Mouse (Mus musculus) heart, embryonic 11.5 days (tissue): ENCODE data around the gene Grpel1. TPM values are rescaled to one million over a fixed set of nuclear protein-coding genes. Genes with fewer than 3 reads are reported as not detected.

Experiments used
- ATAC-seq: fragments of 200-750 bp; cut with Nextera tagmentation; replicated peaks from 2 replicates; pipeline ENCODE4 v1.8.0; 2017; ENCODE audit warnings: moderate library complexity; ENCODE audit not compliant: insufficient number of reproducible peaks, low FRiP score, low TSS enrichment
- H3K27ac ChIP-seq: fragments of 300-500 bp; sonication (generic); 2 replicates; pipeline ENCODE4 v1.5.1; 2014; ENCODE audit warnings: mild to moderate bottlenecking, low read depth, low read length
- H3K27me3 ChIP-seq: fragments of 300-500 bp; sonication (generic); 2 replicates; pipeline ENCODE4 v1.6.1; 2014; ENCODE audit warnings: mild to moderate bottlenecking, low read length, mixed read lengths; ENCODE audit not compliant: control insufficient read depth, insufficient read depth
- H3K36me3 ChIP-seq: fragments of 300-500 bp; sonication (generic); 2 replicates; pipeline ENCODE4 v1.6.1; 2014; ENCODE audit warnings: mild to moderate bottlenecking, low read length, moderate library complexity, mixed read lengths; ENCODE audit not compliant: control insufficient read depth, insufficient read depth
- H3K4me1 ChIP-seq: fragments of 300-500 bp; sonication (generic); 2 replicates; pipeline ENCODE4 v1.6.1; 2014; ENCODE audit warnings: low read length; ENCODE audit not compliant: control insufficient read depth, insufficient read depth
- H3K4me2 ChIP-seq: fragments of 300-500 bp; sonication (generic); 2 replicates; pipeline ENCODE4 v1.6.1; 2014; ENCODE audit warnings: mild to moderate bottlenecking, moderate library complexity
- H3K4me3 ChIP-seq: fragments of 300-500 bp; sonication (generic); 2 replicates; pipeline ENCODE4 v1.5.1; 2014; ENCODE audit warnings: low read depth, low read length
- H3K9ac ChIP-seq: fragments of 300-500 bp; sonication (generic); 2 replicates; pipeline ENCODE4 v1.6.1; 2014; ENCODE audit warnings: mild to moderate bottlenecking, low read depth, low read length, moderate library complexity
- H3K9me3 ChIP-seq: fragments of 300-500 bp; sonication (generic); replicated peaks from 2 replicates; pipeline ENCODE4 v1.6.1; 2016; ENCODE audit warnings: low read length; ENCODE audit not compliant: control insufficient read depth
- WGBS: fragments of 180-500 bp; shearing (Covaris S2); extraction: QIAGEN DNeasy Blood & Tissue Kit; methylation state at CpG from one replicate; pipeline ENCODE4 v1.1.7; 2014; ENCODE audit not compliant: insufficient replicate concordance; 5-methylcytosine and 5-hydroxymethylcytosine counted together
- polyA plus RNA-seq: library from polyadenylated mRNA; unstranded; fragments of >200 nt; fragmentation: Nextera tagmentation; extraction: Ambion mirVana; gene quantifications from 2 replicates; pipeline ENCODE4 v1.2.1, GENCODE M21; 2014

The Grpel1 gene
- polyA plus RNA-seq, 1 experiment from 2014 or later: 63.8 TPM

GRCm38 (mm10) chr5:36434398-36434967, 30.3 kb upstream of the Grpel1 start:
- Histone ChIP-seq H3K9ac (no peak overlapping the region), H3K36me3 (no peaks in the 10 kb centered on the region), H3K27ac (no peak overlapping the region), H3K4me3 (no peak overlapping the region), H3K9me3 (no peaks in the 10 kb centered on the region), H3K4me2 (no peak overlapping the region), H3K27me3 (no peaks in the 10 kb centered on the region), H3K4me1 (no peaks in the 10 kb centered on the region)
- WGBS: 65% methylated on average over 9 of the region's 9 CpGs
- ATAC-seq: no peak

- Histone ChIP-seq H3K4me2 (no peak overlapping the region), H3K9ac (no peak overlapping the region), H3K4me1 (no peaks in the 10 kb centered on the region), H3K27me3 (no peaks in the 10 kb centered on the region), H3K27ac (no peak overlapping the region), H3K4me3 (no peak overlapping the region), H3K9me3 (no peaks in the 10 kb centered on the region), H3K36me3 (no peaks in the 10 kb centered on the region)
- WGBS: 60% methylated on average over 4 of the region's 4 CpGs
- no peak for ATAC-seq
These were observed 27.9 kb upstream of the Grpel1 start for GRCm38 (mm10) chr5:36436858-36437257.

GRCm38 (mm10) chr5:36440741-36441140, 24.1 kb upstream of the Grpel1 start:
- H3K9ac ChIP-seq: no peak overlapping the region
- ATAC-seq: no peak
- no peaks in the 10 kb centered on the region for H3K9me3 ChIP-seq
- 68% methylated on average over 3 of the region's 3 CpGs for WGBS
- H3K4me1 ChIP-seq: no peaks in the 10 kb centered on the region
- H3K36me3 ChIP-seq: no peaks in the 10 kb centered on the region
- no peak overlapping the region for H3K4me2 ChIP-seq
- no peak overlapping the region for H3K4me3 ChIP-seq
- H3K27ac ChIP-seq: no peak overlapping the region
- peaks cover 23% of the 10 kb centered on the region for H3K27me3 ChIP-seq

- no peak overlapping the region for H3K4me3 ChIP-seq
- H3K9ac ChIP-seq: no peak overlapping the region
- 41% methylated on average over 4 of the region's 4 CpGs for WGBS
- ATAC-seq: no peak
- H3K4me2 ChIP-seq: no peak overlapping the region
- no peak overlapping the region for H3K27ac ChIP-seq
- H3K36me3 ChIP-seq: no peaks in the 10 kb centered on the region
- H3K4me1 ChIP-seq: peaks cover 3% of the 10 kb centered on the region
- no peaks in the 10 kb centered on the region for H3K9me3 ChIP-seq
- H3K27me3 ChIP-seq: peaks cover 28% of the 10 kb centered on the region
These were observed 20.2 kb upstream of the Grpel1 start for GRCm38 (mm10) chr5:36444611-36445010.

- Histone ChIP-seq H3K4me3 (no peak overlapping the region), H3K36me3 (no peaks in the 10 kb centered on the region), H3K27me3 (peaks cover 28% of the 10 kb centered on the region), H3K9ac (no peak overlapping the region), H3K9me3 (no peaks in the 10 kb centered on the region), H3K27ac (no peak overlapping the region), H3K4me2 (no peak overlapping the region), H3K4me1 (peaks cover 7% of the 10 kb centered on the region)
- no peak for ATAC-seq
- WGBS: 21% methylated on average over 8 of the region's 8 CpGs
These were observed 19.8 kb upstream of the Grpel1 start for GRCm38 (mm10) chr5:36445028-36445427.

GRCm38 (mm10) chr5:36446166-36446890, 18.5 kb upstream of the Grpel1 start:
- 30% methylated on average over 9 of the region's 9 CpGs for WGBS
- Histone ChIP-seq H3K4me2 (no peak overlapping the region), H3K27ac (no peak overlapping the region), H3K4me1 (peaks cover 9% of the 10 kb centered on the region), H3K27me3 (peaks cover 28% of the 10 kb centered on the region), H3K4me3 (no peak overlapping the region), H3K9ac (no peak overlapping the region), H3K9me3 (no peaks in the 10 kb centered on the region), H3K36me3 (no peaks in the 10 kb centered on the region)
- ATAC-seq: no peak

- Histone ChIP-seq H3K4me2 (no peak overlapping the region), H3K4me1 (peaks cover 9% of the 10 kb centered on the region), H3K9ac (no peak overlapping the region), H3K36me3 (no peaks in the 10 kb centered on the region), H3K9me3 (no peaks in the 10 kb centered on the region), H3K27ac (no peak overlapping the region), H3K4me3 (no peak overlapping the region), H3K27me3 (peaks cover 28% of the 10 kb centered on the region)
- no peak for ATAC-seq
- 90% methylated on average over 12 of the region's 12 CpGs for WGBS
These were observed 16.9 kb upstream of the Grpel1 start for GRCm38 (mm10) chr5:36447872-36448271.

GRCm38 (mm10) chr5:36449710-36450358, 15.0 kb upstream of the Grpel1 start:
- Histone ChIP-seq H3K4me3 (no peak overlapping the region), H3K27ac (no peak overlapping the region), H3K27me3 (peaks cover 14% of the 10 kb centered on the region), H3K4me2 (0 out of 2 replicates have a peak overlapping the region, but pooled peaks have one; percentile 4), H3K9ac (no peak overlapping the region), H3K36me3 (no peaks in the 10 kb centered on the region), H3K9me3 (no peaks in the 10 kb centered on the region), H3K4me1 (peaks cover 9% of the 10 kb centered on the region)
- peak; percentile 59 for ATAC-seq
- WGBS: 41% methylated on average over 6 of the region's 6 CpGs
